Mouse (Mus musculus) forebrain, embryonic 12.5 days (tissue): ENCODE measurements around the gene Fbxw5. TPM values are rescaled to one million over a fixed set of nuclear protein-coding genes. Genes with fewer than 3 reads are reported as not detected.

ENCODE experiments used
- ATAC-seq: fragments of 200-750 bp; cut with Nextera tagmentation; 2 replicates; pipeline ENCODE4 v1.8.0; 2017; ENCODE audit warnings: moderate TSS enrichment; ENCODE audit not compliant: low FRiP score
- H3K27ac ChIP-seq: fragments of 300-500 bp; sonication (generic); 2 replicates; pipeline ENCODE4 v1.5.1; 2016; ENCODE audit warnings: mild to moderate bottlenecking
- H3K27me3 ChIP-seq: fragments of 300-500 bp; sonication (generic); 2 replicates; pipeline ENCODE4 v1.6.1; 2016; ENCODE audit warnings: mild to moderate bottlenecking
- H3K36me3 ChIP-seq: fragments of 300-500 bp; sonication (generic); replicated peaks from 2 replicates; pipeline ENCODE4 v1.6.1; 2016; ENCODE audit warnings: mild to moderate bottlenecking
- H3K4me1 ChIP-seq: fragments of 300-500 bp; sonication (generic); 2 replicates; pipeline ENCODE4 v1.6.1; 2016
- H3K4me2 ChIP-seq: fragments of 300-500 bp; sonication (generic); 2 replicates; pipeline ENCODE4 v1.6.1; 2016; ENCODE audit warnings: mild to moderate bottlenecking, moderate library complexity
- H3K4me3 ChIP-seq: fragments of 300-500 bp; sonication (generic); replicated peaks from 2 replicates; pipeline ENCODE4 v1.5.1; 2016; ENCODE audit warnings: mild to moderate bottlenecking
- H3K9ac ChIP-seq: fragments of 300-500 bp; sonication (generic); 2 replicates; pipeline ENCODE4 v1.6.1; 2016; ENCODE audit warnings: mild to moderate bottlenecking
- H3K9me3 ChIP-seq: fragments of 300-500 bp; sonication (generic); 2 replicates; pipeline ENCODE4 v1.6.1; 2016
- WGBS: fragments of 180-500 bp; shearing (Covaris S2); methylation state at CpG from one replicate; pipeline ENCODE4 v1.1.7; 2016; 5-methylcytosine and 5-hydroxymethylcytosine counted together
- polyA plus RNA-seq: library from polyadenylated mRNA; unstranded; fragments of >200 nt; fragmentation: Nextera tagmentation; extraction: Ambion mirVana; gene quantifications from 2 replicates; pipeline ENCODE4 v1.2.1, GENCODE M21; 2016

Gene Fbxw5
- polyA plus RNA-seq, 1 experiment from 2014 or later, result 102 TPM

DNA sequence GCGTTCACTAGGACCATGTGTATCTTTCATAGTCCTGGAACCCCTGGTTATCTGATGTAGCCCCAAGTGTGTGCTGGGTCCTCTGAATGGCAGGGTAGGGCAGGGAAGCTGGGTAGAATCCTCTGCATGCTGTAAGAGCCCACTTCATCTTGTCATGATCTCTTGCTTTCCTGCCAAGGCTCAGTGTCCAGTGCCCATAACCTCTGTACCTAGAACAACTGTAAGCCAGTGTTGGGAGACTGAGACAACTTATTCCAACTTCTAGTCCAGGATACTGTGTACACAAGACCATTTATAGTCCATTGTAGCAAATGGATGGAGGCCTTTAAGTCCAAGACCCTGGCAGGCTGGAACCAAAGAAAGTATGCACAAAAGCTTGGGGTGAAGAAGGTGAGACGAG is 35.3 kb upstream of the Fbxw5 start:
- Histone ChIP-seq H3K27me3 (no peaks in the 10 kb centered on the region), H3K4me2 (no peak overlapping the region), H3K27ac (no peak overlapping the region), H3K36me3 (no peaks in the 10 kb centered on the region), H3K9ac (no peak overlapping the region), H3K4me3 (no peak overlapping the region), H3K9me3 (no peaks in the 10 kb centered on the region), H3K4me1 (peaks cover 29% of the 10 kb centered on the region)
- no peak for ATAC-seq
- 82% methylated on average over 2 of the region's 2 CpGs for WGBS

DNA sequence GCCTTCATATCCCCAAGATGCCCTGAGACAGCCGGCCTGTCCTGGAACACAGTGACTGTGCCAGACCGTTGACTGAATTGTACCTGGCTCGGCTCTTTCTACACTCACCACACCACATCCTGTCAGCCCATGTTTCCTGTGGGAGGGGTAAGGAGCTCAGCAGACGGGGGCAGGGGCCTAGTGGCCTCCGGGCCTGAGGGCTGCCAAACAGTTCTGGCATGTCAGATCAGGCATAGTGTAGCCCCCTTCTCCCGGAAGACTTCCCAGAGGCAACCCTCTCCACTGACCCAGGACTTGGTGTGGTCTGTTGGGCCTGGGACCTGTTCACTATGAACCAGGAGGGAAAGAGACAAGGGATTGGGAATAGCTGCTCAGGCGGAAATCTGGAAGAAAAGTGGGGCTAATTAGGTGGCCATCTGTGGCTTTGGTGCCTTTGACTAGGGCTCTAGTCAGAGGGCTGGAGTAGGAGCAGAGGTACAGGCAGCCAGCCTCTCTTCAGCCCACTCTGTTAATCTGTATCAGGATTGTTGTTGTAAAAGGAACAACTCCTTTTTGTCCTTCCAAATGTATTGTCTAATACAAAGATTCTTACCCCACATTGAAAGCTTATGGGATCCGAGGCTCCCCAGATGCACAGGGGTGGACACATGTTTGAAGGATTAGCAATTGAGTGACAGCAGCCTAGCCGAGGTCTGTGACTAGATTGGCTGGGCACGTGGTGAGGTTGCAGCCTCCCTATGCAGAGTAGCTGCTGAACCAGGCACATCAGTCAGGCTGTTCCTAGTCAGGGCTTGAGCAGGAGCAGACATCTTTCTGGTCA is 34.5 kb upstream of the Fbxw5 start:
- H3K4me2 ChIP-seq, result no peak overlapping the region
- H3K4me1 ChIP-seq, result peaks cover 27% of the 10 kb centered on the region
- H3K9ac ChIP-seq, result no peak overlapping the region
- H3K36me3 ChIP-seq, result no peaks in the 10 kb centered on the region
- no peaks in the 10 kb centered on the region for H3K27me3 ChIP-seq
- WGBS, result 35% methylated on average over 10 of the region's 10 CpGs
- no peaks in the 10 kb centered on the region for H3K9me3 ChIP-seq
- peak overlapping the region; percentile 1 for H3K27ac ChIP-seq
- peak; percentile 66 for ATAC-seq
- H3K4me3 ChIP-seq, result no peak overlapping the region

DNA sequence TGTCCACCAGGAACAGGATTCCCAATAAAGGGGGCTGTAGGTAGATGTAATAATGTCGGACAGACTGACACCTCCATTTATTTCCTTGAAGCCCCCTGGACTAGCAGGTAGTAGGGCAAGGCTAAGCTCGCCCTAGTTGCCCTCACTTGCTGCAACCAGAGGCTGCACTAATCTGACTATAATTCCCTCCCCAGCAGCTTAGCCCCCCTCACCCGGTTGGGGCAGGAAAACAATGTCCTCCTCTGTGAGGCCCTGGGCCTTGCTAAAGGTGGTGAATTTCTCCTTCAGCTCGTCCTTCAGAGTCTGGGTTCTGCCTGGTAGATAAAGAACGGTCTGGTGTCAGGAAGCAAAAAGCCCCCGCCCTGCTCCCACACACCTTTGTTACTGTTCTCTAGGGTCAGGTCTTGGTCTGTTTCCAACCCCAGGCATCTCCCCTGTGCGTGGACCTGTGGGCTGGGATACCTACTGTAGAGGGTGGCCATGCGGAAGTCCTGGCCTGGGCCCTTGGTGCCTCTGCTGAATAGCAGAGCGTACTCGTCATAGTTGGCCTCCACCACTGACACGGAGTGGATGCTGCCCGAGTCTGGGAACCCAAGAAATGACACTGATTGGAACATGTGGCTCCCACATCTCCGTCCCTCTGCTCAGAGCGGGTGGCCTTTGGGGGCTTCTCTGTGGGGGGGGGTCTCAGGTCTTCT is 32.8 kb upstream of the Fbxw5 start:
- H3K9me3 ChIP-seq, result no peaks in the 10 kb centered on the region
- 72% methylated on average over 14 of the region's 14 CpGs for WGBS
- no peak for ATAC-seq
- H3K27me3 ChIP-seq, result no peaks in the 10 kb centered on the region
- H3K4me3 ChIP-seq, result no peak overlapping the region
- no peaks in the 10 kb centered on the region for H3K36me3 ChIP-seq
- peaks cover 22% of the 10 kb centered on the region for H3K4me1 ChIP-seq
- H3K4me2 ChIP-seq, result no peak overlapping the region
- no peak overlapping the region for H3K9ac ChIP-seq
- no peak overlapping the region for H3K27ac ChIP-seq

DNA sequence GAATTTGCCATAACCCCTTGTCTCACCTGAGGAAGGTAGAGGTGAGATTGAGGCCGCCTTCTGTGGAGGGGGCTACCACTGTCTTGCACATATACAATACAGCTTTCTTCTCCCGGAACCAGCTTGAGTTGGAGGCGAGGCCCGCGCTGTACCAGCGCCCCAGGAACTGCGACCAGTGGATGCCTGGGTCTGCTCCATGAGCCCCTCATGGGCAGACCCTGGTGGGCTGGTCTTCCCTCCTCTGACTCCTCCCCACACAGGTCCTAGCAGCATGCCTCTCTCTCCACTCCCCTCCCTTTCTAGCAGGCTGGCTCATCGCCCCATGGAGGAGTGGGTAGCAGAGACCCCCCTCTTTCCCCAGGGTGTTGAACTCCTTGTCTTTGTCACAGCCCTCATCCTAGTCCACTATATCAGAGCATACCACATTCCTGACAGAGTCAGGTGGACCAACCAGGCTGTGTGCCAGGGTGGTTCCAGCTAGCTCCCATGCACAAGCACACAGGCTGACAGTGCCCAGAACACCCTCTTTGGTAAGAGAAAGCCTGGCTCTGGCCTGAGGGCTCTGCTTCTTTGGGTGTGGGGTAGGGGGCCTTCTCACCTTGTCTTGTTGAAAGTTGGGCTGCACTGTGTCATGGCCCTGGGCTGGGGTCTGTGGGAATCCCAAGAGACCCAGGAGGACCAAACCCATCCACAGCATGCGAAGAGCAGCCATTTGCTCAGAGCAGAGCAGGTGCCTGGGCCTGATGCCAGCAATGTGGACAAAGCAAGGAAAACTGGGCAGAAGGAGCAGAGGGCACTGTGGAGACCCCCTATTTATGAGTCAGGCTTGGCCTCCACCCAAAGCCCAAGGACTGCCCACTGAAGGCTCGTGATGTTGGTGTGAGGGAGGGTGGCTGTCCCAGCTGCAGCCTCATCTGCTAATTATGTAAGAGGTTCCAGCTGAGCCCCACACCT is 31.3 kb upstream of the Fbxw5 start:
- H3K4me3 ChIP-seq, result no peak overlapping the region
- H3K27ac ChIP-seq, result peak overlapping the region; percentile 9; the same call in 1 of the 2 replicates
- ATAC-seq, result peak; percentile 39; the same call in 1 of the 2 replicates
- peaks cover 22% of the 10 kb centered on the region for H3K4me1 ChIP-seq
- H3K4me2 ChIP-seq, result no peak overlapping the region
- 81% methylated on average over 10 of the region's 10 CpGs for WGBS
- no peak overlapping the region for H3K9ac ChIP-seq
- no peaks in the 10 kb centered on the region for H3K36me3 ChIP-seq
- no peaks in the 10 kb centered on the region for H3K27me3 ChIP-seq
- H3K9me3 ChIP-seq, result no peaks in the 10 kb centered on the region

DNA sequence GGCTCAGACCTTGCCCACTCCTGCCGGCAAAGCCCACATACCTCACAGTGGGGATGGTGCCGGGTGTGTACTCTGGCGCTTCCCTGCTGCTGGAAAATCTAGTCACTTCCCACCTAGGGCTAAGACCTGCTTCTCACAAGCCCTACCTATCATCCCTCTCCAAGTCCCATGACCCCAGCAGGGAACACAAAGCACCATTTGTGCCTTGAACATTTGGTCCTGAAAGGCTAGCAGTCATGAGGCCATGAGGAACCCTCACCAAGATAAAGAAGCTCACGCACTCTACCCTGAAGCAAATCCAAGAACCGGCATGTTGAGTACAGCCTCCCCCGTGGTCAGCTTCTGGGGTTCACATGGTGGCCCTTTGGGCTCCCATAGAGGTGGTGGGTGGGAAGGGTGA is 30.6 kb upstream of the Fbxw5 start, which contains the start of gene Ptgds:
TSS of gene Ptgds (minus strand) at position 78 of the 400 bp plus-strand sequence.
- Histone ChIP-seq H3K4me3 (no peak within 1 kb of the TSS), H3K4me1 (peaks cover 22% of the 10 kb centered on the region), H3K27me3 (no peaks in the 10 kb centered on the region), H3K36me3 (no peaks in the 10 kb centered on the region), H3K4me2 (no peak within 1 kb of the TSS), H3K27ac (peak within 1 kb of the TSS; percentile 9; the same call in 1 of the 2 replicates), H3K9ac (no peak within 1 kb of the TSS), H3K9me3 (no peaks in the 10 kb centered on the region)
- WGBS, result 72% methylated on average over 6 of the region's 6 CpGs
- ATAC-seq, result no peak

DNA sequence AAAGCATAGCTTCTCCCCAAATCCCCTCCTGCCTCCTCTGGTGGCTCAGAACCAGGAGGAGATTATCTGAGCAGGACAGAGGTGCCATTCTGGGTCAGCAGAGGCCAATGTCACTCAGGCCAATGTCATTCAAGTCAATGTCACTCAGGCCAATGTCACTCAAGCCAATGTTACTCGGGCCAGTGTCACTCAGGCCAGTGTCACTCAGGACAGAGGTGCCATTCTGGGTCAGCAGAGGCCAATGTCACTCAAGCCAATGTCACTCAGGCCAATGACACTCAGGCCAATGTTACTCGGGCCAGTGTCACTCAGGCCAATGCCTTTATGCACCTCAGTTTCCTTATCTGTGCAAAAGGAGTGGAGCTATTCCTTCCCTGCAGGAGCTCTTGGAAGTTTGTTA is 28.0 kb upstream of the Fbxw5 start:
- Histone ChIP-seq H3K27me3 (0 out of 2 replicates have a peak, but pooled peaks cover 2% of the 10 kb centered on the region), H3K9ac (no peak overlapping the region), H3K9me3 (no peaks in the 10 kb centered on the region), H3K4me2 (no peak overlapping the region), H3K36me3 (no peaks in the 10 kb centered on the region), H3K4me1 (peaks cover 9% of the 10 kb centered on the region; the same call in 1 of the 2 replicates), H3K27ac (no peak overlapping the region), H3K4me3 (no peak overlapping the region)
- 74% methylated on average over 2 of the region's 2 CpGs for WGBS
- no peak for ATAC-seq

DNA sequence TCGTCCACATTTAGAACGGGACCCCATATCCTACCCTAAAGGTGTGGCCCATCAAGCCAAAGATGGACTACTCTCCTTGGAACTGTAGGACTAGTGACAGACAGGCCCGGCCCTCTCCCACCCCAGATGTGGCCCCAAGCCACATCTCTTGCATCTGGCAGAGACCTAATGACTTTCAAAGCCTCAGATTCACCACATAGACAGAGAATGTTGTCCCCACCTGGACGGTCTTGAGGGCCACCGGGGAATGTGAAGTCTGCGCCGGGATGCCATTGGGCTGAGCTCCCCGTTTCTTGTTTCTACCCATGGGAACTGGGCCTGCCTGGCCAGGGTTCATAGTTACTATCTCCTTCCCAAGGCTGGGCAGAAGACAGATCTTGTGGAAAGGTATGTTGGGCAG is 23.0 kb upstream of the Fbxw5 start:
- WGBS, result 90% methylated on average over 8 of the region's 8 CpGs
- H3K27me3 ChIP-seq, result peaks cover 13% of the 10 kb centered on the region; the same call in 1 of the 2 replicates
- no peaks in the 10 kb centered on the region for H3K36me3 ChIP-seq
- H3K27ac ChIP-seq, result no peak overlapping the region
- H3K9me3 ChIP-seq, result no peaks in the 10 kb centered on the region
- no peak overlapping the region for H3K4me3 ChIP-seq
- H3K4me1 ChIP-seq, result no peaks in the 10 kb centered on the region
- H3K9ac ChIP-seq, result no peak overlapping the region
- H3K4me2 ChIP-seq, result no peak overlapping the region
- ATAC-seq, result no peak

DNA sequence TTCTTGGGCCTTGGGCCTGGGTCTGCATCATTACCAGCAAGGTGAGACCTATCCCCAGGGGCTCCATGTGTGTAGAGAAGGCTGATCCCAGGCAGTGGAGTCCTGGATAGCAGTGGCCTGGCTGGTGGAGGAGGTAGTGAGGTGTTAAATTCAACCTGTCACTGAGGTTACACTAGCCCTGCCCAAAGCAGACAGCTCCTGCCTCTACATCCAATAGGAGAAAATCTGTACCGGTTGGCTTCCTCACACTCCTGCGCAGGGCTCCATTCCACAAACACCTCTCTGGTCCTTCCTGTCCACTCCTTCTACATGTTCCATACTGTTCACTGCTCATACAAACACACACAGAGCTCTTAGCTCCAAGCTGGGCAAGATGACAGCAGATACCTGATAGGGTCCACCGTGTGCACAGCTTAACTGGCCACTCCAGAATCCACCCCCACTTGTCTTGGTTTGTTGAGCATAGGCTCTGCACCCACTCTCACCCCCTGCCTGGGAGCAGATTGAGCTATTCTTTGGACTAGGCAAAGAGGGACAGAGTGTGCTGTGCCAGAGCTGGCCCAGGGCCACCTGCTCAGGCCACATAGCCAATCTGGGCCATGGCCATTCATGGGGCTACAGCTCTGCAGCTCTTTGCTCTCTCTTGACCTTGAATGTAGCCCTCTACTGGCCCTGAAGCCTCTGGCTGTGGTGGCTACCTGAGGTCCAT is 22.4 kb upstream of the Fbxw5 start:
- Histone ChIP-seq H3K9me3 (no peaks in the 10 kb centered on the region), H3K4me3 (no peak overlapping the region), H3K9ac (no peak overlapping the region), H3K36me3 (no peaks in the 10 kb centered on the region), H3K27me3 (peaks cover 14% of the 10 kb centered on the region; the same call in 1 of the 2 replicates), H3K4me1 (no peaks in the 10 kb centered on the region), H3K27ac (no peak overlapping the region), H3K4me2 (no peak overlapping the region)
- no peak for ATAC-seq
- WGBS, result 88% methylated on average over 3 of the region's 3 CpGs

DNA sequence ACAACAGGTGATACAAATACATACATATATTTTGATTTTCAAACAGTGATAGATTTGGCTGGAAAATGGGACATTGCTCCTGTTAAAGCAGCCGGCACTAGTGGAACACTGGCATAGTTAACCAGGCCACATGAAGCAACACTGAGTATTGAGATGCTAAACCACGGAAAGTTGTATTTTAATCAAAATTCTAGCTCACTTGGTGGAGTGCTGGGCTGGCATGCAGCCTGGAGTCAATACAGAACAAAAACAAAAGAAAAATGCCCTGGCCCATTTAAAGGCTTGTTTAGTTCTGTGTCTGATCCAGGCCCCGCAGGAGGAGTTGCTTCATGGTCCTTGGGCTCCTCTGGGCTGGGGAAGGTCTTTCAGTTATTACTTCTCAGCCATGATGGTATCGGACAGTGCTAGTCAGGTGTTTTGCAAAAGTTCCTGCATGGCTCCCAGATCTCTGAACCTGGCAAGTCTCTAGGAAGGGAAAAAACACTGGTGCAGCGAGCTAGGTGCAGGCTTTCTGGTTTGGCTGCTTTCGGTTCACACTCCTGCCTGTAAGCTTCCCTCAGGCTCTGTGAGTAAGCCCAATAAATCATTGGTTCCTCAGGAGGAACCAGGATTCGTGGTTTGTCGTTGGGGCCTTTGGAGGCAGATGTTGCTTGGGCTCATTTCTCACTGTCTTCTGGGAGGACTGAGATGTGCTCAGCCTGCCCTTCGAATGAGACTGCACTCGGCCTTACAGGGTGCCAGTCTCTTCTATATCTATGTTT is 20.8 kb upstream of the Fbxw5 start:
- WGBS, result 82% methylated on average over 10 of the region's 10 CpGs
- no peak overlapping the region for H3K9ac ChIP-seq
- H3K4me1 ChIP-seq, result no peaks in the 10 kb centered on the region
- no peaks in the 10 kb centered on the region for H3K9me3 ChIP-seq
- no peaks in the 10 kb centered on the region for H3K36me3 ChIP-seq
- no peak overlapping the region for H3K4me3 ChIP-seq
- no peak overlapping the region for H3K27ac ChIP-seq
- H3K27me3 ChIP-seq, result peaks cover 14% of the 10 kb centered on the region; the same call in 1 of the 2 replicates
- H3K4me2 ChIP-seq, result no peak overlapping the region
- ATAC-seq, result no peak

DNA sequence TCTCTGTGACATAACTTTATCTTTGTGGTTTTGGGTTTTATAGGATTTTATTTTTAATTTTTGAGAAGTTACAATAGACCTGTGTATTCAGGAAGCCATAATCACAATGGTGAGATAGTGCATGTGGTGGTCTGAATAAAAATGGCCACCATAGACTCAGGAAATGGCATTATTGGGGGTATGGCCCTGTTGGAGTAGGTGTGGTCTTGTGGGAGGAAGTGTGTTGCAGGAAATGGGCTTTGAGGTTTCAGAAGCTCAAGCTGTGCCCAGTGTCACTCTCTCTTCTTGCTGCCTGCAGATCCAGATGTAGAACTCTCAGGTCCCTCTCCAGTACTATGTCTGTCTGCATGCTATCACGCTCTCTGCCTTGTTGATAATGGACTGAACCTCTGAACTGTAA is 20.0 kb upstream of the Fbxw5 start:
- H3K27me3 ChIP-seq, result peaks cover 14% of the 10 kb centered on the region; the same call in 1 of the 2 replicates
- H3K4me3 ChIP-seq, result no peak overlapping the region
- WGBS, result 87% methylated on average over 1 of the region's 1 CpGs
- ATAC-seq, result no peak
- no peaks in the 10 kb centered on the region for H3K9me3 ChIP-seq
- H3K4me1 ChIP-seq, result no peaks in the 10 kb centered on the region
- no peak overlapping the region for H3K9ac ChIP-seq
- no peak overlapping the region for H3K4me2 ChIP-seq
- no peaks in the 10 kb centered on the region for H3K36me3 ChIP-seq
- H3K27ac ChIP-seq, result no peak overlapping the region

DNA sequence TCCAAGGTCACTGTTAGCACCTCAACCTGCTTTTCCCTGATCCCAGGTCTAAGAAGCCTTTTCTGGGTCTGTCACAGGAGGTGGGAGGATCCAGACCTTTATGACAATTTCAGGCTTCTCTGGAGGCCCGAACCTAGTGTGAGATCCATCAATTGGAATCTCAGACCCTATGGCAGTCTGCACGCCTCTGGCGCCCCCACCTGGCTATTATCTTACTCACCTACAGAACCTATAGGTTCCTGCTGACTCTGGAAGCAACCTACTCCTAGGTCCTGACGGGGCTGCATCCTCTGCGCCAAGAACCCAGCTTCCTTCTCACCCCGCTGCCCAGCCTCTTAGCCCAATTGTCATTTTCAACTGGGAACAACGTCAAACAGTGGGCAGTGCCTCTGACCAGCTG is 17.6 kb upstream of the Fbxw5 start:
- H3K4me3 ChIP-seq, result no peak overlapping the region
- WGBS, result 27% methylated on average over 7 of the region's 7 CpGs
- peaks cover 12% of the 10 kb centered on the region; the same call in 1 of the 2 replicates for H3K27me3 ChIP-seq
- H3K4me1 ChIP-seq, result no peaks in the 10 kb centered on the region
- H3K36me3 ChIP-seq, result no peaks in the 10 kb centered on the region
- no peak overlapping the region for H3K4me2 ChIP-seq
- no peak for ATAC-seq
- no peak overlapping the region for H3K27ac ChIP-seq
- no peaks in the 10 kb centered on the region for H3K9me3 ChIP-seq
- H3K9ac ChIP-seq, result no peak overlapping the region
